Mouse (Mus musculus) macrophage (primary cell): ENCODE results near the gene Ifit1. TPM values are rescaled to one million over a fixed set of nuclear protein-coding genes. Genes with fewer than 3 reads are reported as not detected.
A peak's percentile ranks its signal among the peaks of the same experiment; 100 is the strongest.
"Not testable (repeated sequence)": the region's sequence is repeated elsewhere in the genome, so short reads cannot be mapped to it uniquely, and the experiment has no call there.

Experiments used
- H3K27ac ChIP-seq: fragments of 350-480 bp; formaldehyde crosslinking; 2 replicates; pipeline ENCODE4 v1.9.0; 2021
- H3K36me3 ChIP-seq: fragments of 350-480 bp; formaldehyde crosslinking; 2 replicates; pipeline ENCODE4 v1.9.0; 2021; ENCODE audit errors: inconsistent target
- H3K4me3 ChIP-seq: fragments of 350-480 bp; formaldehyde crosslinking; 2 replicates; pipeline ENCODE4 v1.9.0; 2021; ENCODE audit errors: inconsistent target
- H3K79me2 ChIP-seq: fragments of 350-480 bp; formaldehyde crosslinking; 2 replicates; pipeline ENCODE4 v1.9.0; 2021; ENCODE audit errors: inconsistent target
- WGBS: methylation state at CpG from one replicate; pipeline ENCODE4 v1.1.7; 2026; ENCODE audit warnings: inconsistent platforms; ENCODE audit not compliant: missing documents; 5-methylcytosine and 5-hydroxymethylcytosine counted together
- polyA plus RNA-seq: library from polyadenylated mRNA; stranded (reverse); fragments of 250-400 nt; gene quantifications from 3 replicates; pipeline ENCODE4 v1.2.4, GENCODE M21; 2018; ENCODE audit warnings: inconsistent platforms

The Ifit1 gene
- polyA plus RNA-seq, 1 experiment from 2014 or later: 42.4 TPM

- Histone ChIP-seq H3K79me2 (no peaks in the 10 kb centered on the region), H3K27ac (no peak overlapping the region), H3K4me3 (no peak overlapping the region), H3K36me3 (no peaks in the 10 kb centered on the region)
- WGBS: 90% methylated on average over 2 of the region's 2 CpGs
These were observed 13.2 kb upstream of the Ifit1 start for GRCm38 (mm10) chr19:34627496-34627895.

GRCm38 (mm10) chr19:34631487-34631886, 9.2 kb upstream of the Ifit1 start:
- H3K4me3 ChIP-seq: no peak overlapping the region
- H3K27ac ChIP-seq: no peak overlapping the region
- H3K79me2 ChIP-seq: no peaks in the 10 kb centered on the region
- no peaks in the 10 kb centered on the region for H3K36me3 ChIP-seq

GRCm38 (mm10) chr19:34633484-34633883, 7.2 kb upstream of the Ifit1 start:
- Histone ChIP-seq H3K27ac (no peak overlapping the region; the same call in 1 of the 2 replicates), H3K4me3 (no peak overlapping the region), H3K79me2 (no peaks in the 10 kb centered on the region), H3K36me3 (no peaks in the 10 kb centered on the region)
- WGBS: 0% methylated on average over 2 of the region's 2 CpGs

- Histone ChIP-seq H3K4me3 (no peak overlapping the region), H3K27ac (no peak overlapping the region), H3K36me3 (no peaks in the 10 kb centered on the region), H3K79me2 (peaks cover 20% of the 10 kb centered on the region)
- WGBS: 29% methylated on average over 3 of the region's 3 CpGs
These were observed 3.6 kb upstream of the Ifit1 start for GRCm38 (mm10) chr19:34636933-34637557.

- H3K36me3 ChIP-seq: peaks cover 34% of the 10 kb centered on the region
- no peak overlapping the region for H3K27ac ChIP-seq
- H3K79me2 ChIP-seq: peaks cover 74% of the 10 kb centered on the region
- 93% methylated on average over 5 of the region's 5 CpGs for WGBS
- no peak overlapping the region; the same call in 1 of the 2 replicates for H3K4me3 ChIP-seq
These were observed 1.9 kb downstream of the Ifit1 start for GRCm38 (mm10) chr19:34642616-34643015.

GRCm38 (mm10) chr19:34647630-34648029, 7.0 kb downstream of the Ifit1 start:
- not testable (repeated sequence) for H3K4me3 ChIP-seq, H3K27ac ChIP-seq
- 96% methylated on average over 4 of the region's 8 CpGs for WGBS
- peaks cover 64% of the 10 kb centered on the region for H3K36me3 ChIP-seq
- peaks cover 58% of the 10 kb centered on the region for H3K79me2 ChIP-seq

GRCm38 (mm10) chr19:34650276-34650675, 9.6 kb downstream of the Ifit1 start:
- 59% methylated on average over 3 of the region's 3 CpGs for WGBS
- H3K4me3 ChIP-seq: no peak overlapping the region
- peaks cover 53% of the 10 kb centered on the region for H3K36me3 ChIP-seq
- peaks cover 32% of the 10 kb centered on the region; the same call in 1 of the 2 replicates for H3K79me2 ChIP-seq
- no peak overlapping the region for H3K27ac ChIP-seq

GRCm38 (mm10) chr19:34650997-34651396, 10.3 kb downstream of the Ifit1 start:
- no peak overlapping the region for H3K4me3 ChIP-seq
- H3K27ac ChIP-seq: no peak overlapping the region
- peaks cover 24% of the 10 kb centered on the region; the same call in 1 of the 2 replicates for H3K79me2 ChIP-seq
- peaks cover 46% of the 10 kb centered on the region for H3K36me3 ChIP-seq
- WGBS: 91% methylated on average over 6 of the region's 6 CpGs

- no peaks in the 10 kb centered on the region for H3K79me2 ChIP-seq
- H3K36me3 ChIP-seq: peaks cover 3% of the 10 kb centered on the region; the same call in 1 of the 2 replicates
- no peak overlapping the region for H3K27ac ChIP-seq
- no peak overlapping the region for H3K4me3 ChIP-seq
- WGBS: 81% methylated on average over 10 of the region's 10 CpGs
These were observed 14.6 kb downstream of the Ifit1 start for GRCm38 (mm10) chr19:34655227-34655805.

GRCm38 (mm10) chr19:34656511-34657298, 16.0 kb downstream of the Ifit1 start:
- Histone ChIP-seq H3K79me2 (no peaks in the 10 kb centered on the region), H3K27ac (no peak overlapping the region), H3K4me3 (no peak overlapping the region), H3K36me3 (no peaks in the 10 kb centered on the region)
- WGBS: 35% methylated on average over 2 of the region's 2 CpGs

GRCm38 (mm10) chr19:34662067-34662507, 21.4 kb downstream of the Ifit1 start:
- Histone ChIP-seq H3K27ac (no peak overlapping the region), H3K4me3 (peak overlapping the region; percentile 12; the same call in 1 of the 2 replicates), H3K79me2 (no peaks in the 10 kb centered on the region), H3K36me3 (no peaks in the 10 kb centered on the region)
- WGBS: 10% methylated on average over 13 of the region's 13 CpGs

GRCm38 (mm10) chr19:34662740-34663139, 22.1 kb downstream of the Ifit1 start:
- WGBS: 46% methylated on average over 5 of the region's 5 CpGs
- H3K4me3 ChIP-seq: no peak overlapping the region
- no peaks in the 10 kb centered on the region for H3K36me3 ChIP-seq
- H3K27ac ChIP-seq: no peak overlapping the region
- H3K79me2 ChIP-seq: no peaks in the 10 kb centered on the region

- Histone ChIP-seq H3K36me3 (no peaks in the 10 kb centered on the region), H3K4me3 (no peak overlapping the region), H3K27ac (no peak overlapping the region), H3K79me2 (no peaks in the 10 kb centered on the region)
- 2% methylated on average over 5 of the region's 5 CpGs for WGBS
These were observed 25.5 kb downstream of the Ifit1 start for GRCm38 (mm10) chr19:34666127-34666526.

GRCm38 (mm10) chr19:34673476-34673875, 32.8 kb downstream of the Ifit1 start:
- H3K79me2 ChIP-seq: no peaks in the 10 kb centered on the region
- no peaks in the 10 kb centered on the region for H3K36me3 ChIP-seq
- no peak overlapping the region for H3K27ac ChIP-seq
- H3K4me3 ChIP-seq: no peak overlapping the region
- 80% methylated on average over 7 of the region's 7 CpGs for WGBS

- Histone ChIP-seq H3K36me3 (no peaks in the 10 kb centered on the region), H3K79me2 (no peaks in the 10 kb centered on the region), H3K27ac (no peak overlapping the region), H3K4me3 (no peak overlapping the region)
- 89% methylated on average over 4 of the region's 4 CpGs for WGBS
These were observed 37.8 kb downstream of the Ifit1 start for GRCm38 (mm10) chr19:34678428-34678827.
